Mouse (Mus musculus) neural tube, embryonic 11.5 days (tissue): ENCODE data around the gene Slamf9. TPM values are rescaled to one million over a fixed set of nuclear protein-coding genes. Genes with fewer than 3 reads are reported as not detected.

Experiments used
- ATAC-seq: fragments of 200-750 bp; cut with Nextera tagmentation; 2 replicates; pipeline ENCODE4 v1.8.0; 2017; ENCODE audit warnings: moderate number of reproducible peaks, mild to moderate bottlenecking, moderate TSS enrichment, moderate library complexity; ENCODE audit not compliant: insufficient read depth, low FRiP score, low TSS enrichment
- DNase-seq: peaks from one replicate; pipeline ENCODE4 v3.0.0-alpha.2; 2015; ENCODE audit warnings: low spot score
- H3K27ac ChIP-seq: fragments of 300-500 bp; sonication (generic); 2 replicates; pipeline ENCODE4 v1.5.1; 2014; ENCODE audit warnings: low read depth, mild to moderate bottlenecking, low read length
- H3K27me3 ChIP-seq: fragments of 300-500 bp; sonication (generic); 2 replicates; pipeline ENCODE4 v1.6.1; 2014; ENCODE audit warnings: mild to moderate bottlenecking, low read length, mixed read lengths; ENCODE audit not compliant: control insufficient read depth, insufficient read depth
- H3K36me3 ChIP-seq: fragments of 300-500 bp; sonication (generic); 2 replicates; pipeline ENCODE4 v1.6.1; 2014; ENCODE audit warnings: mild to moderate bottlenecking, low read length, moderate library complexity, mixed read lengths; ENCODE audit not compliant: control insufficient read depth, insufficient read depth
- H3K4me1 ChIP-seq: fragments of 300-500 bp; sonication (generic); 2 replicates; pipeline ENCODE4 v1.6.1; 2014; ENCODE audit warnings: low read length, mixed read lengths; ENCODE audit not compliant: control insufficient read depth, insufficient read depth
- H3K4me2 ChIP-seq: fragments of 300-500 bp; sonication (generic); 2 replicates; pipeline ENCODE4 v1.6.1; 2014; ENCODE audit warnings: low read depth, mild to moderate bottlenecking, moderate library complexity
- H3K4me3 ChIP-seq: fragments of 300-500 bp; sonication (generic); 2 replicates; pipeline ENCODE4 v1.5.1; 2014; ENCODE audit warnings: low read depth, low read length
- H3K9ac ChIP-seq: fragments of 300-500 bp; sonication (generic); 2 replicates; pipeline ENCODE4 v1.6.1; 2014; ENCODE audit warnings: mild to moderate bottlenecking, low read length
- H3K9me3 ChIP-seq: fragments of 300-500 bp; sonication (generic); 2 replicates; pipeline ENCODE4 v1.6.1; 2016; ENCODE audit warnings: low read length; ENCODE audit not compliant: control insufficient read depth
- WGBS: fragments of 180-500 bp; shearing (Covaris S2); extraction: QIAGEN DNeasy Blood & Tissue Kit; methylation state at CpG from one replicate; pipeline ENCODE4 v1.1.7; 2014; 5-methylcytosine and 5-hydroxymethylcytosine counted together
- polyA plus RNA-seq: library from polyadenylated mRNA; unstranded; fragments of >200 nt; fragmentation: Nextera tagmentation; extraction: Ambion mirVana; gene quantifications from 2 replicates; pipeline ENCODE4 v1.2.1, GENCODE M21; 2014

The Slamf9 gene
- polyA plus RNA-seq, result 0.17 TPM in 1 of 2 replicates, not detected in the other

DNA sequence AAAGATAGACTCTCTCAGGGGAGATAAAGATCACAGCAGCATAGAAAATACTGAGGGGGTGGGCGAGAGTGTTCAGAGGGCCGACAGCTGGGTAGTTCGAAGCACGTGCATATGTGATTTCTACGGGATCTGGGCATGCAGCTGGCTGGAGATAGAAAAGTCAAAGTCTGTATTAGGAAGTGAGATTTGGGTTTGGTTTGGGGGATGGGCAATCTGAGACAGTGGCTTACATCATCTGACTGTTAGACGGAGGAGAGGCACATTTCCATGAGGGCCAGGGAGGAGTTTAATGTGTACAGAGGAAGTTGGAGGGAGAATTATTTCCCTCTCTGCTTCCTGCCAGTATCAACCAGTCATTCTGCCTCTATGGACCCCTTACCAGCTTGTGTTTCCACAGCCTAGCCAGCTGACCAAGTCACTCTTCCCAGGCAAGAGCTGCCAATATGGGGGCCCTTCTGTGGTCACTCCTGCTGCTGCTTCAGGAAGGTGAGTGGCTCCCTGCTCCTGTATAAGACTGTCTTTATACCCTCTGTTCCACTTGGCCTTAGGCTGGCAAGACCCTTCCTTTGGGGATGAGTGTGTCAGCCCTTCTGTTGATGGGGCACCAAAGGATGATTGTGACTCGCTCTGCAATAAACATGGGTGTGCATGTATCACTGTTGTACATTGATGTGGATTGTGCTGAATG lies at the start of gene Slamf9:
Slamf9 (plus strand) TSS at position 305 of the 688 bp plus-strand sequence.
- H3K27me3 ChIP-seq, result no peaks in the 10 kb centered on the region
- H3K4me3 ChIP-seq, result no peak within 1 kb of the TSS
- H3K4me2 ChIP-seq, result no peak within 1 kb of the TSS
- no peak within 1 kb of the TSS for H3K27ac ChIP-seq
- H3K9me3 ChIP-seq, result no peaks in the 10 kb centered on the region
- H3K36me3 ChIP-seq, result no peaks in the 10 kb centered on the region
- WGBS, result 84% methylated on average over 7 of the region's 7 CpGs
- ATAC-seq (no peak), DNase-seq (no peak)
- no peak within 1 kb of the TSS for H3K9ac ChIP-seq
- no peaks in the 10 kb centered on the region for H3K4me1 ChIP-seq

DNA sequence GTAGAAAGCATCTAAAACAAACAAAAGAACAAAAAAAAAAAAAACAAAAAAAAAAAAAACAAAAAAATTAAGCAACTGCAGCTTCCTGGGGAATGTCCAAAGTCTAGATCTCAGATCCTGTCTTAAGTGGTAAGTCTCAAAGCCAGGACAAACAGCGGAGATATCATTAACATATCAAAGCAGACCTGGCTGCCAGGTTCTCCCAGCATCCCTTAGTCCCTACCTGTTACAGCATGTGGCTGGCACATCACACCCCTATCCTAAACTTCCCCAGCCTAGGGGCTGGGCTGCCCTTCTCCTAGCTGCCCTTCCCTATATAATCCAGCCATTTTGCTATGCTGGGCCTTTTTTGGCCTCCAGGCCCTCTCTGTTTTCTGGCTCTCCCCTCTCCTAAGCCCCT lies 48.7 kb upstream of the Slamf9 start:
- Histone ChIP-seq H3K9me3 (no peaks in the 10 kb centered on the region), H3K27me3 (no peaks in the 10 kb centered on the region), H3K4me3 (no peak overlapping the region), H3K36me3 (no peaks in the 10 kb centered on the region), H3K27ac (no peak overlapping the region), H3K4me2 (no peak overlapping the region), H3K9ac (no peak overlapping the region), H3K4me1 (no peaks in the 10 kb centered on the region)
- no peak for DNase-seq
- 56% methylated on average over 1 of the region's 1 CpGs for WGBS
- no peak for ATAC-seq

DNA sequence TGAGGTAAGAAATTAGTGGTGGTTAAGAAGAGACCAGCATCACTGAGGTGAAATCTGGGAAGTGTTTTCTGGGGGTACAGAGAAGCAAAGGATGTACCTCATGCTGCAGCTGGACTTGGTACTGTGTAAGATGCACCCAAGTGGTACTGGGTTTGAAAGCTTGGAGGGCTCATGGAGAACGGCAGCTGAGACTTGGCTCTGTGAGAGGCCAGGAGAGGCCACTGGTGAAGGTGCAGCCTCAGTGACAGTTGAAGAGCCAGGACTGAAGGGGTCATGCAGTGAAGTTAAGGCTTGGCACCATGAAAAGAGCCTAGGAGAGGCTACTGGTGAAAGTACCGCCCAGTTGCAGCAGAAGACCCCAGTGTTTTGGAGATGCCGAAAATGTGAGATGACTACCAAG lies 47.3 kb upstream of the Slamf9 start:
- Histone ChIP-seq H3K36me3 (no peaks in the 10 kb centered on the region), H3K27me3 (no peaks in the 10 kb centered on the region), H3K4me1 (no peaks in the 10 kb centered on the region), H3K27ac (no peak overlapping the region), H3K9ac (no peak overlapping the region), H3K9me3 (no peaks in the 10 kb centered on the region), H3K4me3 (no peak overlapping the region), H3K4me2 (no peak overlapping the region)
- ATAC-seq, result no peak
- no peak for DNase-seq
- 90% methylated on average over 3 of the region's 3 CpGs for WGBS

DNA sequence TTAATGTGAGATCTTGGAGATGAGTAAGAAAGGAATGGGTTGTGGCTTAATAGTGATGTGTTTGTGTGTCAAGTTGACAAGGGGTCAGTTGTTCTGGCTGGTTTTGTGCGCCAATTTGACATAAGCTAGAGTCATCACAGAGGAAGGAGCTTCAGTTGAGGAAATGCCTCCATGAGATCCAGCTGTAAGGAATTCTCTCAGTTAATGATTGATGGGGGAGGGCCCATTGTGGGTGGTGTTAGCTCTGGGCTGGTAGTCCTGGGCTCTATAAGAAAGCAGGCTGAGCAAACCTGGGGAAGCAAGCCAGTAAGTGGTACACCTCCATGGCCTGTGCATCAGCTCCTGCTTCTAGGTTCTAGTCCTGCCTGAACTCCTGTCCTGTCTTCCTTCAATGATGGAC lies 46.5 kb upstream of the Slamf9 start:
- Histone ChIP-seq H3K36me3 (no peaks in the 10 kb centered on the region), H3K9me3 (no peaks in the 10 kb centered on the region), H3K4me1 (no peaks in the 10 kb centered on the region), H3K9ac (no peak overlapping the region), H3K4me2 (no peak overlapping the region), H3K27me3 (no peaks in the 10 kb centered on the region), H3K27ac (no peak overlapping the region), H3K4me3 (no peak overlapping the region)
- ATAC-seq (no peak), DNase-seq (no peak)
- 54% methylated on average over 1 of the region's 1 CpGs for WGBS

DNA sequence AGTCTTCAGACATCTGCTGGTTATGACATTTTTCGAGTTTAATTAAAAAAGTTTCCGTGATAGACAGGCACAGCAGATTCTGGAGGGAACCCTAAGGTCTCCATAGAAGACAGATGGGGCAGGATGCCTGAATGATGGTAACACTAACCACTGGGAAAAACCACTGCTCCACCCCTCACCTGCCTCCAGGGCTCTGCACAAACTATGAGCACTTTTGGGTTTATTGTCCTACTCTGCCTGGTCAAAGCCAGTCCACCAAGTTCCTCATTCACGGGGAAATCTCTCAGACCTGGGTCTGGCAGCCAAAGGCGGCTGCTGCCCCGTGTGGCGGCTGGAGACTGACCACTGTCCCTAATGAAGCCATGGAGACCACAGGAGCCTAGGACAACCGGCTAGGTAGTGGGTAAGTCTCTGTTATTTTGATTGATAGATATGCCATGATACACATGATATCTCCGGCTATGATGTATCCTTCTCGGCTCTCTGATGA lies 44.4 kb upstream of the Slamf9 start:
- no peaks in the 10 kb centered on the region for H3K4me1 ChIP-seq
- no peak for ATAC-seq
- WGBS, result 54% methylated on average over 9 of the region's 9 CpGs
- H3K9ac ChIP-seq, result no peak overlapping the region
- no peaks in the 10 kb centered on the region for H3K9me3 ChIP-seq
- H3K4me2 ChIP-seq, result no peak overlapping the region
- no peaks in the 10 kb centered on the region for H3K36me3 ChIP-seq
- no peak overlapping the region for H3K27ac ChIP-seq
- H3K4me3 ChIP-seq, result no peak overlapping the region
- DNase-seq, result no peak
- no peaks in the 10 kb centered on the region for H3K27me3 ChIP-seq

DNA sequence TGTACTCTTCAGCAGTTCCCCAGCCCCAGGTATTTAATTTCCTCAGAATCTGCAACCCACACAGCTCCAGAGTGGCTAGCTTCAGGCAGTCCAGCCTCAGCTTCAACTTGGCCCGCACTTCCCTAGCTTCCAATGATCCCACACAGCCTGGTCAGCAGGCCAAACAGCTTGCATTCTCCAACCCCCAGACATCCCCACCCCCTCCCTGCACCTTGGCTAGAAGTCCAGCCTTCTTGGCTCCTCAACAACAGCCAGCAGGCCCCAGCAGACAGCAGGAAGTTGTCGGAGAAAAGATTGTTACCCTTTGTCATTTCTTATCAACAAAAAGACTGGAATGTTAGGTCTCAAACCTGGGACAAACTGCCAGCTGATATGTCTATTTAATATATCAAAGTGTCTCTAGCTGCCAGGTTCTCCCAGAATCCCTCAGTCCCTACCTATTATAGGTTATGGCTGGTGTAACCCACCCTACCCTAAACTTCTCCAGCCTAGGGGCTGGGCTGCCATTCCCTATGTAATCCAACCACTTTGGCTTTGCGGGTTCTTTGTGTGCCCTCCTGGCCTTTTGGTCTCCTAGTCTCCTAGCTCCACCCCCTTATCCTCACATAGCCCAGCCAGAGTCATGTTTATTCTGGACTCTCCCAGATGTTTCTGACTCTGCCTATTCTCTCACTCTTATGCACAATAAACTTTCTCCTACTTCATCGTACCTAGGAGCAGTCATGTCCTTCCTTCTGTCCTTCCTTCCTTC lies 43.1 kb upstream of the Slamf9 start:
- no peaks in the 10 kb centered on the region for H3K4me1 ChIP-seq
- no peaks in the 10 kb centered on the region for H3K27me3 ChIP-seq
- H3K36me3 ChIP-seq, result no peaks in the 10 kb centered on the region
- no peak overlapping the region for H3K4me3 ChIP-seq
- H3K9ac ChIP-seq, result no peak overlapping the region
- WGBS, result 58% methylated on average over 4 of the region's 4 CpGs
- no peak for DNase-seq
- no peaks in the 10 kb centered on the region for H3K9me3 ChIP-seq
- no peak for ATAC-seq
- no peak overlapping the region for H3K4me2 ChIP-seq
- no peak overlapping the region for H3K27ac ChIP-seq

DNA sequence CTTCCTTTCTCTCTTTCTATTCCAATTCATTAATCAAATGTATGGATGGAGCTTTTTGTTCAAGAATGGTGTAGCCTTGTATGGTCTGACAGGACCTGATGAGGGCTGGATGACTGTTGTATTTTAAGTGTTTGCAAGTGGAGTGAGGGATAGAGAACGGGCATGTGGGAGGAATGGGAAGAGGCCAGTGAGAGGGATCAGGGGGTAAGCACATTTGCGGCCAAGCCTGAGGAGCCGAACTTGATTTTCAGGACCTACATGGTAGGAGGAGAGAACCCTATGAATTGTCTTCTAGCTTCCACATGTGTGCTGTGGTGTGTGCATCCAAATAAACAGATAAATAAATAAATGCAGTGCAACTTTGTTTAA lies 42.6 kb upstream of the Slamf9 start:
- no peaks in the 10 kb centered on the region for H3K27me3 ChIP-seq
- no peak for ATAC-seq
- 82% methylated on average over 3 of the region's 3 CpGs for WGBS

DNA sequence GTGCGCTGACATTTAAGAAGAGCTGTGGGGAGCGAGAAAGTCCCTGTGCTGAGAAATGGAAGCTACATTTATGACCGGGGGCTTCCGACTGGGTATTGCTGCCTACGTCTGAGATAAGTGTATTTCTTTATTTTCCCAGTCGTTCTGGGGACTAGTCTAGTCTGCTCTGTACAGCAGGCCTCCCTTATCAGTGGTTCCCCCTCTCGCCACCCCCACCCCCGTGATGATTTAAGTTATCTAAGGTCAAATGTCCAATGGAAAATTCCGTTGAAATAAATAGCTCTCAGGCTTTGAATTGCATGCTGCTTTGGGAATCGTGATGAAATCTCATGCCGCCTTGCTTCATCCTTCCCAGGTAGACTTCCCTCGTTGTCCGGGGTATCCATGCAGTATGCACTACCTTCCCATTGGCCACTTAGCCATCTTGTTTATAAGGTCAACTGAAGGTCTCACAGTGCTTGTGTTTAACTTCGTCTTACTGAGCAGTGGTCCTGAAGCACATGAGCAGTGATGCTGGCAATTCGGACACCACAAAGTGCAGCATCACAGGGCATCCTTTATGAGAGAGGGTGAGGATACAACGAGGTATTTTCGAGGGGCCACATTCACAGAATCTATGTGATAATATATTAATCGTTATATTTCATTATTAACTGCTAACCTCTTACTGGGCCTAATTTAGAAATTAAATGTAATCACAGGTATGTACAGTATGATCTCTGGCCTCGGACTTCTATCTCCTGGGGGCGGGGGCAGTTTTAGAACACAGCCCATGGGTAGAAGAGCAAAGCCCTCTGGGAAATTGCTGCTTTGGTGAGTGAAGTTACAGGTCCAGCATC lies 41.9 kb upstream of the Slamf9 start:
- DNase-seq, result no peak
- no peak overlapping the region for H3K27ac ChIP-seq

More for the DNA sequence above, 42.6 kb upstream of the Slamf9 start:
- Histone ChIP-seq H3K4me1 (no peaks in the 10 kb centered on the region), H3K4me3 (no peak overlapping the region), H3K4me2 (no peak overlapping the region), H3K36me3 (no peaks in the 10 kb centered on the region), H3K27ac (no peak overlapping the region), H3K9me3 (no peaks in the 10 kb centered on the region), H3K9ac (no peak overlapping the region)
- no peak for DNase-seq

More for the DNA sequence above, 41.9 kb upstream of the Slamf9 start:
- H3K36me3 ChIP-seq, result no peaks in the 10 kb centered on the region
- no peaks in the 10 kb centered on the region for H3K27me3 ChIP-seq
- no peak overlapping the region for H3K9ac ChIP-seq
- no peak overlapping the region for H3K4me3 ChIP-seq
- H3K4me1 ChIP-seq, result no peaks in the 10 kb centered on the region
- no peak overlapping the region for H3K4me2 ChIP-seq
- ATAC-seq, result no peak
- WGBS, result 86% methylated on average over 20 of the region's 20 CpGs
- H3K9me3 ChIP-seq, result no peaks in the 10 kb centered on the region
